In the genomic region with DNA sequence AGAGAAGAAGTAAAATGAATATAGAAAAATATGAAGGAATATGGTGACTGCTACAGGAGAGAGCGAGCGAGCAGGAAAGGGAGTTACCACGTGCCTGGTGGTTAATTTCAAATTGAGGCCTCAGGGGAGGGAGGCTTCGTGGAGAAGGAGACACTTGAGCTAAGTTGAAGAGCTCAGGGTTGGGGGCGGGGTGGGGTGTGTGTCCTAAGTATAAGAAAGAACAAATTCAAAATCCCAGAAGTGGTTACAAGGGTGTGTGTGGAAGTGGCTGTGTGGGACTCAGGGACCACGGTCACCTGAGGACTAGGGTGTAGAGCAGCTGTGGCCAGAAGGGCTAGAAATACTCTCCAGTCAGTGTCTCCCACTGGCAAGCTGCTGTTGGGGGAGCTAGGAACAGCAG, we compare ENCODE assay signal across 21 mouse cellular contexts. TPM values are rescaled to one million over a fixed set of nuclear protein-coding genes. Genes with fewer than 3 reads are reported as not detected.
DNase-seq lines count a peak whose midpoint lies in the region; ATAC-seq and TF ChIP-seq lines count a peak whose summit lies in the region.
"Had no signal": no experiment of that assay in that cellular context is flagged by ENCODE, and none has a peak within 500 bp of the region (broad histone marks: within the 10 kb centered on the region; RNA-seq: fewer than 3 reads in every experiment).

No protein-coding gene starts in this region.

- TF ChIP-seq CTCF in lung, adult 2 months (IDR thresholded peaks at IDR 0.05; ENCODE audit: insufficient read depth, low read length): no peak

- peak overlapping the region; percentile 33; the same call in 1 of the 2 replicates for H3K27ac ChIP-seq in intestine, embryonic 14.5 days (ENCODE audit: low read depth)
- no peak overlapping the region for H3K27ac ChIP-seq in intestine, embryonic 16.5 days (ENCODE audit: low read length)
- H3K27ac ChIP-seq in intestine, embryonic 15.5 days: peak overlapping the region; percentile 52; the same call in 1 of the 2 replicates
- H3K27ac ChIP-seq: embryonic facial prominence, embryonic 15.5 days; forebrain, embryonic 15.5 days; gastrocnemius, adult 2 months; limb, embryonic 15.5 days had no signal

- no peak overlapping the region for H3K4me2 ChIP-seq in intestine, embryonic 14.5 days (ENCODE audit: low read length)
- no peak overlapping the region for H3K4me2 ChIP-seq in intestine, embryonic 16.5 days (ENCODE audit: low read depth, low read length)
- peak overlapping the region; percentile 27; the same call in 1 of the 2 replicates for H3K4me2 ChIP-seq in intestine, embryonic 15.5 days (replicated peaks)
- H3K4me2 ChIP-seq: embryonic facial prominence, embryonic 15.5 days; forebrain, embryonic 15.5 days; limb, embryonic 15.5 days had no signal

- no peak overlapping the region for H3K9ac ChIP-seq in intestine, embryonic 14.5 days (ENCODE audit: low read length)
- H3K9ac ChIP-seq in intestine, embryonic 16.5 days (ENCODE audit: low read depth, low read length): no peak overlapping the region
- H3K9ac ChIP-seq in intestine, embryonic 15.5 days: no peak overlapping the region
- H3K9ac ChIP-seq: embryonic facial prominence, embryonic 15.5 days; forebrain, embryonic 15.5 days; limb, embryonic 15.5 days had no signal

- no peak for TF ChIP-seq POLR2A in lung, adult 2 months (IDR thresholded peaks at IDR 0.05; ENCODE audit: borderline replicate concordance, extremely low read depth, low read depth, low read length)

- WGBS in intestine, embryonic 14.5 days: 39% methylated on average over 6 of the region's 6 CpGs
- 47% methylated on average over 6 of the region's 6 CpGs for WGBS in intestine, embryonic 16.5 days
- 40% methylated on average over 6 of the region's 6 CpGs for WGBS in intestine, embryonic 15.5 days
- WGBS in lung, adult 2 months: 55% methylated on average over 6 of the region's 6 CpGs

- H3K9me3 ChIP-seq in intestine, embryonic 14.5 days (ENCODE audit: control insufficient read depth, low read length): no peaks in the 10 kb centered on the region
- H3K9me3 ChIP-seq in intestine, embryonic 16.5 days (ENCODE audit: control insufficient read depth, low read length): no peaks in the 10 kb centered on the region
- H3K9me3 ChIP-seq in intestine, embryonic 15.5 days: no peaks in the 10 kb centered on the region
- H3K9me3 ChIP-seq: embryonic facial prominence, embryonic 15.5 days; forebrain, embryonic 15.5 days; limb, embryonic 15.5 days had no signal

- no peak for DNase-seq in intestine, embryonic 14.5 days (ENCODE audit: low spot score)
- peak; percentile 48 for DNase-seq in lung, adult 2 months
- peak; percentile 50 to 67 for DNase-seq in lung, postnatal 4 days
- DNase-seq in kidney, postnatal 25 days: no peak
- no peak for DNase-seq in urinary bladder, adult 18-20 months (ENCODE audit: low spot score in 2 of 2)
- DNase-seq: adrenal gland, adult 8-10 months; cerebellum, adult 18-20 months; gastrocnemius, adult 2 months; heart, adult 11 months; heart, postnatal 4 days; spleen, adult 18-20 months; thymus, postnatal 36 days had no signal

- H3K4me3 ChIP-seq in intestine, embryonic 14.5 days (ENCODE audit: low read depth, low read length): no peak overlapping the region
- H3K4me3 ChIP-seq in intestine, embryonic 16.5 days (ENCODE audit: low read length): no peak overlapping the region
- H3K4me3 ChIP-seq in intestine, embryonic 15.5 days (replicated peaks): no peak overlapping the region
- H3K4me3 ChIP-seq in lung, adult 2 months (replicated peaks; ENCODE audit: extremely low read depth, low read depth, low read length): no peak overlapping the region
- H3K4me3 ChIP-seq: embryonic facial prominence, embryonic 15.5 days; forebrain, embryonic 15.5 days; gastrocnemius, adult 2 months; limb, embryonic 15.5 days; myocyte had no signal

- H3K4me1 ChIP-seq in intestine, embryonic 14.5 days (replicated peaks; ENCODE audit: control insufficient read depth, insufficient read depth, low read length): peaks cover 24% of the 10 kb centered on the region
- peaks cover 29% of the 10 kb centered on the region for H3K4me1 ChIP-seq in intestine, embryonic 16.5 days (ENCODE audit: control insufficient read depth, insufficient read depth, low read length)
- H3K4me1 ChIP-seq in intestine, embryonic 15.5 days (replicated peaks): peaks cover 41% of the 10 kb centered on the region
- peaks cover 3% of the 10 kb centered on the region; the same call in 1 of the 2 replicates for H3K4me1 ChIP-seq in lung, adult 2 months (ENCODE audit: control insufficient read depth, insufficient read depth, low read length)

- ATAC-seq in intestine, embryonic 14.5 days (replicated peaks; ENCODE audit: low FRiP score, low TSS enrichment, low read depth): no peak
- ATAC-seq in intestine, embryonic 16.5 days: no peak; the same call in 1 of the 2 replicates
- no peak for ATAC-seq in intestine, embryonic 15.5 days
- ATAC-seq: forebrain, embryonic 15.5 days had no signal

- no peaks in the 10 kb centered on the region for H3K27me3 ChIP-seq in intestine, embryonic 14.5 days (replicated peaks; ENCODE audit: control insufficient read depth, insufficient read depth, low read length)
- H3K27me3 ChIP-seq in intestine, embryonic 16.5 days (replicated peaks; ENCODE audit: control insufficient read depth, insufficient read depth, low read length): no peaks in the 10 kb centered on the region
- no peaks in the 10 kb centered on the region for H3K27me3 ChIP-seq in intestine, embryonic 15.5 days (replicated peaks)
- H3K27me3 ChIP-seq: embryonic facial prominence, embryonic 15.5 days; forebrain, embryonic 15.5 days; limb, embryonic 15.5 days had no signal

- H3K36me3 ChIP-seq in intestine, embryonic 14.5 days (ENCODE audit: control insufficient read depth, insufficient read depth, low read length): no peaks in the 10 kb centered on the region
- H3K36me3 ChIP-seq in intestine, embryonic 16.5 days (ENCODE audit: control insufficient read depth, insufficient read depth, low read length): no peaks in the 10 kb centered on the region
- H3K36me3 ChIP-seq in intestine, embryonic 15.5 days: no peaks in the 10 kb centered on the region
- H3K36me3 ChIP-seq: embryonic facial prominence, embryonic 15.5 days; forebrain, embryonic 15.5 days; limb, embryonic 15.5 days had no signal

RNA-seq across cellular contexts. Expression of a gene that starts 38.7 kb away (rescaled TPM):
- not detected in 2 replicates for polyA plus RNA-seq in intestine, embryonic 14.5 days (2014; fragmentation: Nextera tagmentation; extraction: Ambion mirVana)
- not detected in 2 replicates for polyA plus RNA-seq in intestine, embryonic 16.5 days (2015; fragmentation: Nextera tagmentation; extraction: Ambion mirVana)
- polyA plus RNA-seq in intestine, embryonic 15.5 days (2015; fragmentation: Nextera tagmentation; extraction: Ambion mirVana): not detected in 2 replicates
- not detected in 2 replicates for polyA plus RNA-seq in lung, adult 2 months (2012; rRNA removed)
- polyA plus RNA-seq: C2C12; cortical plate, adult 2 months; embryonic facial prominence, embryonic 15.5 days; forebrain, embryonic 15.5 days; kidney, embryonic 16.5 days; limb, embryonic 15.5 days; myocyte had no signal

Comparison
In these comparisons a context has a peak if more than half of its experiments do, and no peak if none do; other contexts are left out.
1. DNase-seq: peak in lung, adult 2 months (single experiment) and lung, postnatal 4 days (2 of 2); none in intestine, embryonic 14.5 days (single experiment), kidney, postnatal 25 days (0 of 2) and urinary bladder, adult 18-20 months (0 of 2).